Mouse (Mus musculus) lung, adult 18-20 months (tissue): ENCODE data around the gene Vpreb3.

ENCODE experiments used
- DNase-seq, 2 experiments: peaks; one replicate each; pipeline ENCODE4 v3.0.0; 2022; ENCODE audit warnings: mixed read lengths in 2 of 2

Vpreb3 gene

DNA sequence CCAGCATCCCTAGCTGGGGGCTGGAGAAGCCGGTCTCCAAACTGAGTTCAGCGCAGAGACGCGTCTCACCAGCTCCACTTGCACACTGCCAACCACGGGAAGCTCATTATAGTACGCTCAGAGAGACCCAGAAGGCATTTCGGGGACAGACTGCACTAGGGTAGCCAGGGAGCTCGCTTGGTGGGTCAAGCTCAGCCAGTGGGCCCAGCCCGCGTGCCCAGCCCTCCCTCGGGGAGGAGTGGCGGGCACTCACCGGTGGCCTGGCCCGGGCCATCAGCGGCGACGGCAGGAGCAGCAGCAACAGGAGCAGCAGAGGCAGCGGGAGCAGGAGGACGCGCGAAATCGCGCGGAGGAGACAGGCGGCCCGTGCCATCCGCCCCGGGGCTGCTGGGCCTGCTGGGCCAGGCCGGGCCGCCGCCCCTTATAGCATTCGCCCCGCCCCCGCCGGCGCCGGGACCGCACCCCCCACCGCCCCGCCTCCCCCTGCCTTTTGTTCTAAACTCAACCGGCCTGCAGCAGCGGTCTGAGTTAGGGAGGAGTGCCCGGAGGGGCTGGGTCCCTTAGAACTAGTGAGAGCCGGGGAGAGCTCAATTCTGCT, 10.7 kb upstream of the Vpreb3 start:
- peak; percentile 59 for DNase-seq

DNA sequence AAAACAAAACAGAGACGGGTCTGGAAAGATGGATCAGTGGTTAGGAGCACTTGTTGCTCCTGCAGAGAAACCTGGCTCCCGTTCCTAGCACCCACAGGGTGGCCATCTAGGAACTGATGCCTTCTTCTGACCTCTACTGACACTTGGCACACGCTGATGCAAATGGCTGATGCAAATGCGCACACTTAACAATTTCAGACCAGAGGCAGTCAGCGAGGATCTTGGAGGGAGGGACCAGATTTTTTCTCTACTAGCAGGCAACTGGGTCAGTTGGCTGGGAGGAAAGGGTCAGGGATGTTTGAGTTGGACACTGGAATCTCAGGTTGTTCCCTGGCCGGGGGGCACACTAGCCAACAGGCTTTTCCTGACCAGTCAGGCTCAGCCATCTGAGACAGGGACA, 10.0 kb upstream of the Vpreb3 start, which contains the start of gene Chchd10:
TSS of gene Chchd10 (plus strand) at position 240 of the 400 bp plus-strand sequence.
- no peak for DNase-seq

DNA sequence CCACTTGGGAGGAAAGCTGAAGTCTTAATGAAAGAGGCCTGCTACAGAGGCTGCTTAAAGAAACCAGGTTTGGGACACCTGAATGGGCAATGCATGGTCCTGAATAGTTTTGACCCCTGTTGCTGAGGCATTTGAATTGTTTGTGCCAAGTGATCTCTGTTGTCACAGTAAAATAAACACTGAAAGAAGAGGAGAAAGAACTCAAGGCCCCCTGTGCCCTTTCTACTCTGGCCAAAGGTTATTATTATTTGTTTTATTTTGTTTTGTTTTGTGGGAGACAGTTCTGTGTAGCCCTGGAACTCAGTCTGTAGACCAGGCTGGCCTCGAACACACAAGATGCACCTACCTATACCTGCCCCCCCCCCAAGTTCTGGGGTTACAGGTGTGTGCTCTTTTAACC, 7.9 kb upstream of the Vpreb3 start:
- no peak for DNase-seq

DNA sequence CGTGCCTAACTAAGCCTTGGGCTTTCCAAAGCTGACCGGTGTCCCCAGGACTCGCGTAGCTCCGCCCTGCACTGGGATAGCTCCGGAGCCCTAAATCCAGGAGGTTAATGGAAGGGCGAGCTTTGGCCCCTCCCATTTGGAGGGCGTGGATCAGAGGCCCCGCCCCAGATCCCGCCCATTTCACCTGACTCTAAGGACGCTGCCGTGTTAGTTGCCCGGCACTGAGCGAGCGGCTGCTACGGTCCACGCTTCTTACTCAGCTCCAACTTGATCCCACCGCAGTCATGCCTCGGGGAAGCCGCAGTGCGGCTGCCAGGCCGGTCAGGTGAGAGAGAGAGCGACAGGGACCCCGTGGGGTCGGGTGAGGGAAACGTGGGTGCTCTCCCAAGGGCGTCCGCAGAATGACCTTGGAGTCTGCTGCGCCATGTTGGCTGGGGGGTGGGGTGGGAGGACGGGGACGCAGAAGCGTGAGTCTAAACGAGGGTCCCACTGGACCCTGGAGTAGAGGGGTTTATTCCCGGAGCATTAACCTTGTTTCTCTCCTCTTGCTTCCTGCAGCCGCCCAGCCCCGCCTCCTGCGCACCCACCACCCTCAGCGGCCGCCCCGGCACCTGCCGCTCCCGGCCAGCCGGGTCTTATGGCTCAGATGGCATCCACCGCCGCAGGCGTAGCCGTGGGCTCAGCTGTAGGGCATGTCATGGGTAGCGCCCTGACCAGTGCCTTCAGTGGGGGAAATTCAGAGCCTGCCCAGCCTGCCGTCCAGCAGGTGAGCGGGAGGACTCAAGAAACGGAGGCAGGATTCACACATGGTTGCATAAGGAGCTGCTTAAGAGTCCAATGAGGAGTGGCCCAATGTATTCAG, 6.9 kb upstream of the Vpreb3 start, which contains the start of gene Mmp11:
TSS of gene Mmp11 (minus strand) at position 817 of the 862 bp plus-strand sequence.
- peak; percentile 79 to 82 for DNase-seq

DNA sequence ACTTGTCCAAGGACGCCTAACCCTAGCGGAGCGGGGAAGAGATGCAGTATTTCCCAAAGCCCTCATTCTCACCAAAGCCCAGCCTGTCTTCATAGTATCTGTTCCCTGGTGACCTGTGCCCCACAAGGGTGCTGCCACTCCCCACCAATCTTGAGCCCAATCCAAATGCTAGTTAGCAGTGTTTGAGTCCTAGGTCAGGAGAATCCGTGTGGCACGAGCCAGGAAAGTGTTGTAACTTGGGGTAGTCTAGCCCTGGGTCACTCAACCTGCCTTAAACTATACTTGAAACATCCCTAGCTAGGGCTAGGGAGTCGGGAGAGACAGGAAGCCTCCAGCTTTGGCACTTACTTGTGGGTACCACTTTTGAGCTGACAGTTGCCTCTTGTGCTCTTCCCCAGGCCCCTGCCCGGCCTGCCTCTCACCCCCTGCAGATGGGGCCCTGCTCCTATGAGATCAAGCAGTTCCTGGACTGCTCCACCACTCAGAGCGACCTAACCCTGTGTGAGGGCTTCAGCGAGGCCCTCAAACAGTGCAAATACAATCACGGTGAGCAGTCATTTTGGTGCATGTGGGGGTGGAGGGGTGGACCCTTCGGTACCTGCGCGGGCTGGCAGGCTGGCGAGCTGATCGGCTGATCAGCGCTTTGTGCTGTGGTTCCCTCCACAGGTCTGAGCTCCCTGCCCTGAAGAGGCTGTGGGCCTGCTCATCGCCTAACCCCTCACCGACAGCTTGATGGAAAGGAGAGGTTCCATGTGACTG, 5.8 kb upstream of the Vpreb3 start:
- no peak for DNase-seq

DNA sequence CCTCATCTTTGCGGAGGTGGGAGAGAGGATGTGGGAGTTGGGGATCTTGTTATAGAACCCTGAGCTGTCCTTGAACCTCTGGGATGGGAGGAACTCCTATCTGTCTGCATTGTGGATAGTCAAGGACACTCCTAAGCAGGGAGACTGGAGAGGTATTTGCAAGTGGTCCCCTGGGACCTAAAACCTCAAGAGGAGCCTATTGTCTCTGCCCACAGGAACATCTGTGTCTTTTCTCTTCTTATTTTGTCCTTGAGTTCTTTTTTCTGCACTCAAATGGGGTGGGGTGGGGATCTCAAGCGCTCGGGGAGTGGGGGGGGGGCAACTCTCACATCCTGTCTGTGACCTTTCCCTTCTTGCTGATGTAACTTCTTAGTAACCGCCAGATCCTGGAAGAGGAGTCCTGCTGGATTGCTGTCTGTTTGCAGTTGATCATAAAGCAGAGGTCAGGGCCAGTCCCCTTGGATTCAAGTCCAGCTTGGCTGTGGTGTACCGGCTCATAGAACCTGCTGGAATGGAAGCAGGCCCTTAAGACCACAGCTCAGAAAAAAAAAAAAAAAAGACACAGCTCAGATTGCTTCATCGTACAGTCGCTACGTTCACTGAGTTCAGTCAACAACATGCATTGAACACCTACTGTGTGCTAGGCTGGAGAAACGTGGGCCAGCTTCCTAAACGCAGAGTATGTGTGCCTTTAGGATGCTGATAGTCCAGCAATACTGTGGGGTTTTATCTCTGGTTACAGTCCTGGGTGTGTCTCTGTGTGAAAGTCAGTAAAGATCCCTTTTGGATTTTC, 4.8 kb upstream of the Vpreb3 start:
- DNase-seq, result no peak

DNA sequence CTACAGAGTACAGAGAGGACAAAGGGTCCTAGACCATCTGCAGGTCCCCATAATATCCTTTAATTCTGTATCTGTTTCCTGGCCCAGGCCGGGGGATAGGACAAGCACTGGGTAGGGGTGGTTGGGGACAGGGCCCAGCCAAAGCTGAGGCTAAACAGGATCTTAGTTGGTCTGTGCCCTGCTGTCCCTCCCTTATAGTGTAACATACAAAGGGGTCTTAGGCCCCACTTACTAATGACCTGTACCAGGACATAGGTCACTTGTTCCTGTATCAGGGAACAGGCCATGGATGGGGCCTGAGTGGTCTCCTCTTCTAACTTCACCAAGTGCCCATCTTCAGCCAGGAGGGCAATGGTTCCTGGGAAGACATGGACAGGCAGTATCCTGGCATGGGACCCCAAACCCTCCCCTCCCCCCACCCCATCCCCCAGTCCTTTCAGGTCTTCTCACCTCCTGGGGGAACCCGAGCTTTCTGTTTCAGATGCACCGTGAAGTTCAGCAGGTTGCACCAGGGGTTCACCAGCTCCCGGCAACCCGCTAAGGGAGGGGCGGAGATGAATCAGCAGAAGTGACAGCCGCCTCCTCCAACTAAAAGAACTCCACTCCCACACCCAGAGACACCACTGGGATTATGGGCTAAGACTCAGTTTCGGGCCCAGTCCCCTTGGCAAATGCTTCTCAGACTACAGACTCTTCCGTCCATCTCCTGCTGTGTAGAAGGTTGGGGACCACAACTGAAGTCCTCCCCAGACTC, 3.2 kb upstream of the Vpreb3 start:
- DNase-seq, result no peak

DNA sequence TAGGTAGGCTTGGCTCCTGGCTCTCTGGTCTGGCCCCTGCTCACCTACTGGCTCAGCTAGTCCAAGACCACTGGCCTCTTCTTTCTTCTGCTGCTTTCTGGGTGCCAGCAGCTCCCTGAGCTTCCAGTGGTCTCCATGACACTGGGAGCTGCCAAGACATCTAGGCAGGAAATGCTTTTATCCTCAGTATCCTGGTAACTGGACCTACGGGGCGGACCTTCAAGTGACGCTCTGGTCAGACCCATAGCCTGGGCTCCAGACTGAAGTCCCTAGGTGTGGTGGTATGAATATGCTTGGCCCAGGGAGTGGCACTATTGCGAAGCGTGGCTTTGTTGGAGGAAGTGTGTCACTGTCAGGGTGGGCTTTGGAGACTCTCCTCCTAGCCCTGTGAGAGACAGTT, 2.3 kb upstream of the Vpreb3 start, which contains the start of gene Gm867:
TSS of gene Gm867 (minus strand) at position 153 of the 400 bp plus-strand sequence.
- DNase-seq, result no peak

DNA sequence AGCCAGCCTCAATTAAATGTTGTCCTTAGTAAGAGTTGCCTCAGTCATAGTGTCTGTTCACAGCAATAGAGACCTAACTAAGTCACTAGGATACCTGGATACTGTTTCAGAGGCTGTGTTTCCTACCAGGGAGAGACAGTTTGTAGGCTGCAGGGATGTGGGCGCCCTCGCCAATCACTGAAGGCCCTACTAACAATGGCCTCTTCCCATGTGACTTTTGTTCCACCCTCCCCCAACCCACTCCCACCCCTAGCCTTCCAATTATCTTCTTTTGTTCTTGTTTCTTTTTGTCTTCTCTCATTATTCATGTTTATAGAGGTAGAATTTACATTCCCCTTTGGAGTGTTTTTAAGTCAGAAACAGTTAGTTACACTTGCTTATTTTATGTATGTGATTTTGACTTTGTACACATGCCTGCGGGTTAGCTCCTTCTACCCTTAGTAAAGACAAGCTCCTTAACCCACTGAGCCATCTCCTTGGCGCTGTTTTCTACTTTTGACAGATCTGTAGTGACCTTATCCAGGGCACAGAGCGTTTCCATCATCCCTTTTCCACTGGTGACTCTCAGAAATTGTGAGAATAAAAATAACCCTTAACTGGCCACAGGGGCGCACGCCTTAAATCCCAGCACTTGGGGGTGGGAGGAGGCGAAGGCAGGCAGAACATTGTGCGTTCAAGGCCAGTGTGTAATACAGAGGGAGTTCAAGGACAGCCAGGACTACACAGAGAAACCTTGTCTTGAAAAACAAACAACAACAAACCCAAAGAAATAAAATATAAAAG, 1.6 kb upstream of the Vpreb3 start:
- DNase-seq, result no peak

DNA sequence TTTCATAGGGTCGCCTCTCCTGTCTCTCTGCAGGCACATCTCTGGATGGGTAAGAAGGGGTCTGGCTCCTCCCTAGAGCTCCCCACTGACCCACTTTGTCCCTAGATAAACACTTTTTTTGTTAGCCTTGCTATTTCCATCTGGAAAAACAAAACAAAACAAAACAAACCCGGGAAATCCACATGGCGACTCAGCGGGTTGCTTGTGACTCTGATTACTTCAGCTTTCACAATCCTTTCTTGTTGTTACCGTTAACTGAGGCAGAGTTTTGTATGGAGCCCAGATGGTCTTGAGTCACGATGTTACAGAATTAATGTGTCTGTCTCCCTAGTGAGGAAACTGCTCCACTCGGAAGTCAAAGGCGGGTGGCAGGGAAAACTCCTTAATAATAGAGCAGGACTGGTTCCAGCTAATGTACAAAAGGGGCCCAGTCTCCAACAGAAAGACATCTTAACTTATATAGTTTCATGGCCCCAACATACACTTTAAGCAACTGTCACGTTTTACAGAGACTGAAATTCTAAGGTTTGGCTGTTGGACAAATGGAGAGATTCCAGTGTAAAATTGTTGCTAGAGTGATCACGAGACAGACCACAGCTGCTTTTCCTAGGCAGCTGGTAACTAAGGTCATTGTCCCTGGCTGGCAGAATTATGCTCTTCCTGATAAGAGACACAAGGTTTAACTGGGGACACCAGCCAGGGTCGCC, 1.4 kb downstream of the Vpreb3 start:
- peak in 1 of 2 experiments; percentile 9 for DNase-seq

DNA sequence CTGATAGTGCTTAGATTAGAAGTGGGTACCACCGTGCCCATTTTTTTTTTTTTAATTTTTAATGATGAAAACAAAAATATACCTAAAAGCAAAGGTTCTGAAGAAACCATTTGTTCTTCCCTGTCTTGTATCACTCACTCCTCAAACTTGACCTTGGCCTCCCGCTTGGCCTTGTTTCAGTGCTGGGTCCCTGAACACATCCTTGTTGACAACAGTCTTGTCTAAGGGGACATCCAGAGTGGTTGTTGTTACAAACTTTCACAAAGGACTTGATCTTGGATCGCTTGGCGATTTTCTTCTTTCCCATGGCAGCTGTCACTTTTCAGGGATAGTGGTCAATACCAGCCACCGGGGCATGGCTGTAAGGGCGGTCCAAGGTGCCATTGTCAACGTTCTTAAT, 2.4 kb downstream of the Vpreb3 start:
- no peak for DNase-seq

DNA sequence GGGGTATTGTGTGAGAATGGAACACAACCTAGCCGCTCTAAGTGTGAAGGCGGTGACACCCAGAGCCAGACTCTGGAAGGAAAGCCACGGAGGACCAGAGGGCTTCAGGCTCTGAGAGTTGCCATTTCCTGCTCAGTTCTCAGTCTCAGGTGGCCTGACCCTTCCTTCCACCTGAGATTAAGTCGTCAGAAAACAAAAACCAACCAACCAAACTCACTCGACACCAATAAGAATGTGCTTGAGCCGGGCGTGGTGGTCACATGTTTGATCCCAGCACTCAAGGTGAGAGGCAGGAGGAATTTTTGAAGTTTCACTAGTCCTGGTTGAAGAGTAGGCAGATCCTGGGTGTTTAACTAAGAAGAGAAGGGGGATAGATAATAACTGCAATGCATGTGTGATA, 3.0 kb downstream of the Vpreb3 start:
- DNase-seq, result peak; percentile 81 to 84

DNA sequence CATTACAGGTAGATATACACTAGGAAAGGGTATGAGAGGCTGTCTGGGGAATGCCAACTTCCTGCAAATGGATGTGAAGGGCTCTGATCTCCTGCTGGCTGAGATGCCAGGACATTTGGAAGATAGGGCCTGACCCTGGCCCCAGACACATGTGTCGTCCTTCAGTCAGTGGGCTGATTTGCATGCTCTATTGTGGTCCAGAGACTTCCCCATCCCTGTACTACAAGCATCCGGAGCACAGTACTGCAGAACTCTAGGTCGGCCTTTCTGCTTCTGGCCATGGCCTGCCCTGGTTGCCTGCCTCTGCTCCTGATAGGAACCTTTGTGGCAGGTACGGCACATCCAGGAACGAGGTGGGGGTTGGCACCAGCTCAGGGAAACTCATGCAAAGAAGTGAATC, 5.2 kb downstream of the Vpreb3 start:
- no peak for DNase-seq

DNA sequence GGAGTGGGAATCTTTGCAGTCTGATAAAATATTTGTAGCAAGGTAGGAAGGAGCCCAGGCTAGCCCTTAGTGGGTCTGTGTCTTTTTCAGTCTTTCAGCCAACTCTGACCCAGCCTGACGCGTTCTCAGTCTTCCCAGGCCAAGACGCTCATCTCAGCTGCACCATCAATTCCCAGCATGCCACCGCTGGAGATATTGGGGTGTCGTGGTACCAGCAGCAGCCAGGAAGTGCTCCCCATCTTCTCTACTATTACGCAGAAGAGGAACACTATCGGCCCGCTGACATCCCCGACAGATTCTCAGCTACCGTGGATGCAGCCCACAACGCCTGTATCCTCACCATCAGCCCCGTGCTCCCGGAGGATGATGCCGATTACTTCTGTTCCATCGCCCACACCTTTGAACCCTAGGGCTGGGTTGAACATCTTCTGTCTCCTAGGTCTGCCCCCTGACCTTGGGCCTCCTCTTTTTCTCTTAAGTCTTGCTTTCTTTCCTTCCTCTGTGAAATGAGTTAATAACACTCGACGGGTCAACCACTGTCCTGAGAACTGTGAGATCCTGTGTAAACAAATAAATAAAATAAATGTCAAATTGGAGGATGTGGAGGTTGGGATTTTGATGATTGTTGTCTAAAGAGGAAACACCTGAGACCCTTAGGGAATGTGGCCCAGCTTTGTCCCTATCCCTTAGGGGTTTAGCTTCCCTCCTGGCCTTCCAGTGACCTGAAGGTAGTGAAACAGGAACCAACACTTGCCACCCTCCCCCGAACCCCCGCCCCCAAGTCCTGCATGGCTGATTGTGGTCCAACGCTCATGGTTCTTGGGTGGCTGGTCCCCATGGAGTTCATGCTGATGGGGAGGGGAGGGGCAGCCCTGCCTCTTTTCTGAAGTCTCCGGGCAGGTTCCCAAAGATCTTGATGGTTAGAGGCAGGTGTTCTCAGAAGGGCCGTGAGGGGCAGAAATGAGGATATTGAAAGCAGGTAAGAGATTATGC, 6.5 kb downstream of the Vpreb3 start:
- DNase-seq, result no peak

DNA sequence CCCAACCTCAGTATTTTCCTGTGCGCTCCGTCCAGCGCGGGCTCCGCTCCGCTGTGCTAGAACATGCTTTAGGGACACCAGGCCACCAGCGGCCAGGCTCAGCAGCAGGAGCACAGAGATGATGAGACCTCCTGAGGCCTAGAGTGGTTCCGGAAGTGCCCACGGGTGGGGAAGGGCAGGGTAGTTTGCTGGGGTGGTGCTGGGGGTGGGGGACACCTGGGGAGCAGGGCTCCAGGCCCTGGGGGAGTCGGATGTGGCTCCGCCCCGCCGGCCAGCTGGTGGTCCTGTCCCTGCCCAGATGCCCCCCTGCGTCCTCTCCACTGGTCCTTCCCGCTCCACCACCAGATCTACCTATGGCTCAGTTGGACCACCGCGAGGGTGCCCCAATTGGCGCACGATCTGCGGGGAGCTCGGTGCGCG, 7.9 kb downstream of the Vpreb3 start:
- DNase-seq, result no peak

DNA sequence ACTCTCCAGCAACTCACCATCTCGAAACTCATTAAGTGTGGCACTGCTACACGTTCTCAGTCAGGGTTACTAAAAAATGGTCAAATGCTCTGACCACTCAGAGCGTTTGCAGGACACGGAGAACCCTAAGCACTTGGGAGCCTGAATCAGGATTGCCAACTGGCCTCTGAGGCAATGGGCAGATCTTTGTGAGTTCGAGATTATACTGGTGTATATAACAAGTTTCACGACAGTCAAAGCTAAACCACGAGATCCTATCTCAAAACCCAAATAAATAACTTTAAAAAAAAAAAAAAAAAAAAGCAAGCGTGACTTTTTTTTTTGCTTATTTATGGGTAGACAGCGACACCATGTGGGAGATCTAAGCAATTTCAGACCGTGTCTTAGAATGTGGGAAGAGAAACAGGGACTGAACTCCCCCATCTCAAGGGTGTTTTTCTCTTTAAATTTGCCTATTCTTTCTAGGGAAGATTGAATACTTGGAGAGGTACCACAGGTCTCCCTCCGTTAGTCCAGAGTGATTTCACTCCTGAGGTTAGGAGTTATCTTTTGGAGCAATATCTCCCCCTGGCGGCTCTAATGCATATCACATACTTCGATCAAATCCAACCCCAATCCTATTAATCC, 8.7 kb downstream of the Vpreb3 start:
- DNase-seq, result peak in 1 of 2 experiments; percentile 58

DNA sequence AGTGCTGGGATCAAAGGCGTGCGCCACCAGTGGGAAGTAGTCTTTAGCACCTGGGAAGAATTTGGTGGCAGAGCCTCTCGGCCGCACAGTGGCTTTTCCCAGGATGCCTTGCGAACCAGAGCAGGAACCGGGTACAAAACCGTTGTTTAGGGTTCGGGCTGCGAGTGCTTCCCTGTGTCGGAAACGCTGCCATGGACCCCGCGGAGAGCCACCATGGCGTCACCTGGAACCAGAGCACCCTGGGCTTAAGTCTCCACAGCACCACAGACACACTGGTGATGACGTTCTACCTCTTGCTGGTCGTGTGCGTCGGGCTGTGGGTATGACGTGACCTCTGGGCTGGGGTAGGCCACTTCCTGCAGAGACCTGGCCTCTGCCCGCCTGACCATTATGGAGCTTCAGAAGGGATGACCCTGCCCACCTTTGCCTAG, 11.5 kb downstream of the Vpreb3 start, which contains the start of gene Gm5134:
TSS of gene Gm5134 (plus strand) at position 134 of the 431 bp plus-strand sequence.
- no peak for DNase-seq

DNA sequence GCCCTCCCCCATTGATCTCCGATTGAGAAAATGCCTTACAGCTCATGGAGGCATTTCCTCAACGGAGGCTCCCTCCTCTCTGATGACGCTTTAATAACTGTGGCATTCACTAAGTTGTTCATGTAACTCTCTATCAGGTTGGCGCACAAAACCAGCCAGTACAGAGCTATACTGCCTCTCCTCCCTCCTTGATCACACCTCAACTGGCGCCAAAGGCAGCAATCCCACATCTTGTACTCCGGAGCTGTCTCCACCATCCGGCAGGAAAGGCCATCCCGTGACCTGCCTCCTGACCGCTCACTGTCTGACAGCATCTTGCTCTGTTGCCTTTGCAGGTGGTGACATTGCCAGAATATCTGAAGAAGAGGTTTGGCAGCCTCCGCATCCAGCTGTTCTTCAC, 31.0 kb downstream of the Vpreb3 start:
- no peak for DNase-seq
